Mouse (Mus musculus) lung, postnatal 0 days (tissue): ENCODE measurements at regions not wholly inside any gene's neighbourhood (a gene's known extent, or its start where the extent isn't known, plus 50 kb on each side); places are given as distances from the start of the nearest gene placed in this dataset.
A peak's percentile ranks its signal among the peaks of the same experiment; 100 is the strongest.

Experiments used
- ATAC-seq: fragments of 200-750 bp; cut with Nextera tagmentation; 2 replicates; pipeline ENCODE4 v1.8.0; 2017; ENCODE audit warnings: moderate library complexity
- DNase-seq: peaks from one replicate; pipeline ENCODE4 v3.0.0-alpha.2; 2016; ENCODE audit warnings: low spot score
- H3K27ac ChIP-seq: fragments of 300-500 bp; sonication (generic); 2 replicates; pipeline ENCODE4 v1.5.1; 2014; ENCODE audit warnings: antibody characterized with exemption, mild to moderate bottlenecking, low read length, mixed read lengths
- H3K27me3 ChIP-seq: fragments of 300-500 bp; sonication (generic); replicated peaks from 2 replicates; pipeline ENCODE4 v1.6.1; 2014; ENCODE audit warnings: low read length, mixed read lengths; ENCODE audit not compliant: insufficient read depth
- H3K36me3 ChIP-seq: fragments of 300-500 bp; sonication (generic); 2 replicates; pipeline ENCODE4 v1.6.1; 2014; ENCODE audit warnings: low read length, mixed read lengths; ENCODE audit not compliant: insufficient read depth
- H3K4me1 ChIP-seq: fragments of 300-500 bp; sonication (generic); 2 replicates; pipeline ENCODE4 v1.6.1; 2014; ENCODE audit warnings: antibody characterized with exemption, low read depth, low read length, mixed read lengths; ENCODE audit not compliant: insufficient read depth
- H3K4me2 ChIP-seq: fragments of 300-500 bp; sonication (generic); replicated peaks from 2 replicates; pipeline ENCODE4 v1.6.1; 2014; ENCODE audit warnings: low read depth, mild to moderate bottlenecking, low read length, moderate library complexity, mixed read lengths
- H3K4me3 ChIP-seq: fragments of 300-500 bp; sonication (generic); 2 replicates; pipeline ENCODE4 v1.5.1; 2014; ENCODE audit warnings: low read depth, low read length
- H3K9ac ChIP-seq: fragments of 300-500 bp; sonication (generic); replicated peaks from 2 replicates; pipeline ENCODE4 v1.6.1; 2014; ENCODE audit warnings: low read depth, mild to moderate bottlenecking
- H3K9me3 ChIP-seq: fragments of 300-500 bp; sonication (generic); 2 replicates; pipeline ENCODE4 v1.6.1; 2016; ENCODE audit warnings: low read length, mixed read lengths
- CTCF ChIP-seq: IDR thresholded peaks from 2 replicates; pipeline ENCODE4 v1.5.1; 2016; ENCODE audit warnings: antibody characterized with exemption, mild to moderate bottlenecking
- EP300 ChIP-seq: IDR thresholded peaks from 2 replicates; pipeline ENCODE4 v1.6.1; 2016; ENCODE audit warnings: antibody characterized with exemption, mild to moderate bottlenecking, control low read depth
- WGBS: fragments of 180-500 bp; shearing (Covaris S2); extraction: QIAGEN DNeasy Blood & Tissue Kit; methylation state at CpG from one replicate; pipeline ENCODE4 v1.1.7; 2014; 5-methylcytosine and 5-hydroxymethylcytosine counted together

DNA sequence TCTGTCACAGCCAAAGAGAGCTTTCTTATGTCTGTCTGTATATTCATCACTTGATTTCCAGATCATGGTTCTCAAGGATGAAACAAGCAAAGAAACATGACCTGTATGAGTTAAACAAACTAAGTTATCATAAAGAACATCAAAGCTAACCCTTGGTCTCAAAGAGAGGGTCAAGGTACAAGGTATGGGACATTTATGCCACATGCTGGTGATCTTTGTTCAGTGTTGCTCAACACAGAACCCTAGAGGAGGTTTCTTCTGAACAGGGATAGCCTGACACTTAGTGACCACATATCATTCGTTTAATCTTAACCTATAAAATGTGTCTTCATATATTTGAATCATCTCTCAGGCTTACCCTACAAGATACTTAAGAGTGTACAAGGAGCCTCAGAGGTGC, 170.6 kb upstream of the Lrig3 start:
- no peak for ATAC-seq
- TF ChIP-seq EP300, result no peak
- TF ChIP-seq CTCF, result no peak
- 94% methylated on average over 1 of the region's 1 CpGs for WGBS

DNA sequence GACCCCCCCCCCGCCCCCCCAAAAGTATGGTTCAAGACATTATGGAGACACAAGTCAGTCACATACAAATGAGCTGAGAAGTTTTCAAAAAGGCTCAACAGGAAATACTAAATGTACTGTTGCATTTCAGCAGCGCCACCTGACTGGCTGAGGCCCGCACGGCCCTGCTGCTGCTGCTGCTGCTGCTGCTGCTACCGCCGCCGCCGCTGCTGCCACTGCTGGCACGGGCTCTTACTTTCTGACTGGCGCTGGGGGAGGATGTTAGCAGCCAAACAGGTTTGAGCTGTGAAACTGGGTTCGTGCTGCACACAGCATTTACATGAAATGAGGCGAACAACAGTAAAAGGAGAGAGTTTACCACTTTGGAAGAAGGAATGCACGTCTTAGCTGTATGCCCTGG, 167.3 kb upstream of the Lrig3 start:
- Histone ChIP-seq H3K36me3 (no peaks in the 10 kb centered on the region), H3K27ac (no peak overlapping the region), H3K9me3 (no peaks in the 10 kb centered on the region), H3K27me3 (no peaks in the 10 kb centered on the region), H3K4me1 (no peaks in the 10 kb centered on the region), H3K4me2 (0 out of 2 replicates have a peak overlapping the region, but pooled peaks have one; percentile 5), H3K9ac (no peak overlapping the region), H3K4me3 (no peak overlapping the region)
- no peak for TF ChIP-seq EP300
- 0 out of 2 replicates have a peak, but pooled peaks have one; percentile 7 for TF ChIP-seq CTCF
- ATAC-seq, result no peak
- WGBS, result 12% methylated on average over 13 of the region's 13 CpGs
- DNase-seq, result peak; percentile 47

More for the DNA sequence above, 170.6 kb upstream of the Lrig3 start:
- no peaks in the 10 kb centered on the region for H3K27me3 ChIP-seq
- H3K4me3 ChIP-seq, result no peak overlapping the region
- DNase-seq, result no peak
- H3K36me3 ChIP-seq, result no peaks in the 10 kb centered on the region
- H3K4me1 ChIP-seq, result no peaks in the 10 kb centered on the region
- H3K9ac ChIP-seq, result no peak overlapping the region
- no peak overlapping the region for H3K27ac ChIP-seq
- H3K9me3 ChIP-seq, result no peaks in the 10 kb centered on the region
- no peak overlapping the region for H3K4me2 ChIP-seq

DNA sequence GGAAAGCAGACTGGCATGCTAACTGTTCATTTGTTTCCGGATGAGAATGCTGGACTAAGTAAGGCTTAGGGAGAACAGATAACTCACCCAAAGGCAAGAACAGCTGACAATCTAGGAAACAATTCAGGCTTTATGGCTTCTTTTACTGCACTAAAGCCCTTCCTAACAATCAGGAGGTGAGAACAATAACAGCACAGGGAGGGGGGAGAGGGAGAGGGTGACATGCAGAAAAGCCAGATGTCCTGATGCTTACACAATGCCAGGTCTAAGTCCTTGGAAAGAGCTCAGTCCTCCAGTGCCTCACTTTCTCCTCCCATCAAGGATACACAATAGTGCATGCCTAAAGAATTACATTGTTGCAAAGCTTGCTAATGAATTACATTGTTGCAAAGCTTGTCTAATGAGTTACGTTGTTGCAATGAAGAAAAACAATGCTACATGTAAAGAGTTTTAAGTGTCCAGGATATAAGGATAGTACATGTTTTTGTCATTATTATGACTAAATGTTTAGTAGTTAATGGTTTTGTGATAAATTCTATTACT, 165.3 kb upstream of the Lrig3 start:
- no peak for ATAC-seq
- DNase-seq, result no peak
- Histone ChIP-seq H3K27ac (no peak overlapping the region), H3K9me3 (no peaks in the 10 kb centered on the region), H3K9ac (no peak overlapping the region), H3K4me3 (no peak overlapping the region), H3K36me3 (no peaks in the 10 kb centered on the region), H3K4me2 (no peak overlapping the region), H3K4me1 (no peaks in the 10 kb centered on the region), H3K27me3 (no peaks in the 10 kb centered on the region)
- TF ChIP-seq EP300, result no peak
- no peak for TF ChIP-seq CTCF
- 66% methylated on average over 2 of the region's 2 CpGs for WGBS

DNA sequence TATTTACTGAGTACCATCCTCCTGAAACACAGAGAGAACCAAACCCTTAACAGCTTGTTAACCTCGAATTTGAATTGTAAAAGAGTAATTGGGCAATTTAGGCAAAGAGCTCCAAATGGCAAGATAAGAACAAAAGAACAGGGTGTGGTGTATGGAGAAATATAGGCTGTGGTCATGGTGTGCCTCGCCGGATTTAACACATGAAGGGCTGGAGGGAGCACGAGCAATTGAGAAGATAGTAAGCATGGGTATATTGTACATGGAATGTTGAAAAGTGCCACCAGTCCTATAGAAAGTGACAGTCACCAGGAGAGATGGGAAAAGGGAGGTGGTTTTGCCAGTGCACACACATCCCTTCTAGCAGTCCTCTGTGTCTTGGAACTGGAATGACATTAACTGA, 164.5 kb upstream of the Lrig3 start:
- TF ChIP-seq CTCF, result no peak
- TF ChIP-seq EP300, result no peak
- no peak for ATAC-seq
- H3K27me3 ChIP-seq, result no peaks in the 10 kb centered on the region
- no peak overlapping the region for H3K4me2 ChIP-seq
- no peak overlapping the region for H3K27ac ChIP-seq
- no peak overlapping the region for H3K4me3 ChIP-seq
- no peaks in the 10 kb centered on the region for H3K4me1 ChIP-seq
- no peaks in the 10 kb centered on the region for H3K36me3 ChIP-seq
- H3K9ac ChIP-seq, result no peak overlapping the region
- DNase-seq, result no peak
- 57% methylated on average over 4 of the region's 4 CpGs for WGBS
- H3K9me3 ChIP-seq, result no peaks in the 10 kb centered on the region

DNA sequence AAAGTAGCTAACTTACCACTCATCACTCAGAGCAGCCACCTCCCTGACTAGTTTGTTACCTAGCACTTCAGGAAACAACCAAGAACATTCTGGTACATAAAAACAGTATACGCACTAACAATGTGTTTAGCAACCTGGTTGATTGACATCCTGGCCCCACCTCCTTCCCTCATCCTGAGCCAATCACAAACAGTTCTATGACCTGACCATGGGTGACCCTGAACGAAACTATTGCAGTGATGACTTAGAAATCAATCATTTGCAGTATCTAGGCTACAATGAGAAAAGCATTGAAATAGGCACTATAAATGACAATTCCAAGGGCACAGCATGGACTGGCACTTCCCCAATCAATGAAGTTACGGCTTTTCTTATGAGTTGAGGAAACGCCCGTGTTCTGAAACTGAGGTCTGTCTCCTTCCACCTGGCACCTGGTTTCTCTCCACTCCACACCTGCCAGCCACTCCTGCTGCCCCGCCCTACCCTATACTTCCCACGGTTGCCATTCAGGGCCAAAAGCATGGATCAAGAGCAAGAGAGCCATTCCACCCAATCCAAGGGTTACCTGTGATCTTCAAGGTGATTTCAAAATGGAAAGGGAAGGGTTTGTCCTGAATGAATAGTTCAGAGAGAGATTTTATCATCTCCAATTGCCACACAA, 162.9 kb upstream of the Lrig3 start:
- no peak overlapping the region for H3K4me3 ChIP-seq
- no peaks in the 10 kb centered on the region for H3K9me3 ChIP-seq
- H3K9ac ChIP-seq, result no peak overlapping the region
- H3K4me2 ChIP-seq, result no peak overlapping the region
- H3K27ac ChIP-seq, result no peak overlapping the region
- no peaks in the 10 kb centered on the region for H3K27me3 ChIP-seq
- no peaks in the 10 kb centered on the region for H3K36me3 ChIP-seq
- WGBS, result 82% methylated on average over 7 of the region's 7 CpGs
- no peak for ATAC-seq
- no peaks in the 10 kb centered on the region for H3K4me1 ChIP-seq
- TF ChIP-seq EP300, result no peak
- no peak for TF ChIP-seq CTCF
- no peak for DNase-seq

DNA sequence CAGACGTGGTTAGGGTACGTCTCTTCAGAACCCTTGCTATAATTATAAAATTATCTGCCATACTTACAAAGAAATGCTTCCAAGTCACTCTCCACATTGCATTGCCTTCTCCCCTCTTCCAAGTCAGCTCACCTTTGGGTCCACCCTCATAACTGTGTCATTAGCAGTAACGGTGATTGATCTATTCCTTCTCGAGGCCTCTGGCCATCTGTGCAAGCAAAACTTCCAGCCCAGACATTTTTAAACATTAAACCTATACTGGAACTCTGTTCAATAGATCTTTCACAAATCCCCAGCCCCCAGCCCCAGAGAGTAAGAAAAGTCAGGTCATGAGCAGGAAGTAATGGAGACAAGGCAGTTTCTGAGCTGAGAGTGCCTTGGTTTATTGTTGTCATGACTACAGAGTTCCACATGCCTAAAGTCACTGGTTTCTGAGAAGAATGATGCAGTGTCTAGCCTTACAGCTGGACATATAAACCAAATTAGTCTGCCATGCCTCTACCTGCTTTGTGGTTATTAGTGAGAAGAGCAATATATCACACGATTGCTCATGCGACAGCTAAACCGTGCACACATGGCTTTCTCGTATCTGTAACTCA, 156.1 kb upstream of the Lrig3 start:
- Histone ChIP-seq H3K9ac (no peak overlapping the region), H3K9me3 (no peaks in the 10 kb centered on the region), H3K4me2 (no peak overlapping the region), H3K36me3 (no peaks in the 10 kb centered on the region), H3K27me3 (no peaks in the 10 kb centered on the region), H3K4me1 (no peaks in the 10 kb centered on the region), H3K27ac (no peak overlapping the region), H3K4me3 (no peak overlapping the region)
- TF ChIP-seq EP300, result no peak
- TF ChIP-seq CTCF, result no peak
- WGBS, result 67% methylated on average over 8 of the region's 8 CpGs
- DNase-seq (no peak), ATAC-seq (no peak)
